In the genomic region with DNA sequence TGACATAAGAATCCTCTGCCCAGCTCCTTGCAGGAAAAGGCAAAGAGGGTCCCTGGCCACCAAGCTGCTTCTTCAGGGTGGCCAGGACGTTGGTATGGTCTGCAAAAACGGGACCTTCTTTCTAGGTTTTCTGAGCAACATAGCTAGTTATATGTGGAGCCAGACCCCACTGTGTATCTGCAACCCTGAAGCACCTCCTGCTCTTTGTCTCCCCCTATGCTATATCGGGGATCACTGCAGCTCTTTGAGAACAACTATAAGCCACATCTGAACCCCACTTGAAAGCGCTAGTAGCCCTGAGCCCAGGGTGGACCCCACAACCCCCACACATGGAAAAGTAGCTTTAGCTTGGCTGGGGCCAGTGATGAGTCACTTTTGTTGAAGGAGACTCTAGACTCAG, we compare ENCODE assay signal across 12 mouse cellular contexts.
DNase-seq lines count a peak whose midpoint lies in the region; ATAC-seq and TF ChIP-seq lines count a peak whose summit lies in the region.
"Had no signal": no experiment of that assay in that cellular context is flagged by ENCODE, and none has a peak within 500 bp of the region (broad histone marks: within the 10 kb centered on the region; RNA-seq: fewer than 3 reads in every experiment).

No protein-coding gene starts in this region.

- H3K4me1 ChIP-seq in cortical plate, adult 2 months (ENCODE audit: control insufficient read depth, insufficient read depth, low read length): no peaks in the 10 kb centered on the region

- no peak for ATAC-seq in CD4-positive, CD25-positive, alpha-beta regulatory T cell, adult 4 months

- peak; percentile 10 for DNase-seq in CD4-positive, CD25-positive, alpha-beta regulatory T cell, adult 2 months (ENCODE audit: low read depth, low spot score)
- no peak for DNase-seq in layer of hippocampus, adult 2 months (ENCODE audit: low spot score in 2 of 2)
- DNase-seq in layer of hippocampus, postnatal 14 days (ENCODE audit: low spot score in 2 of 2): no peak
- peak; percentile 22 for DNase-seq in 3T3-L1 (ENCODE audit: low read depth, low spot score)
- DNase-seq in spleen, postnatal 36 days (ENCODE audit: low spot score in 2 of 2): no peak
- DNase-seq in layer of hippocampus, adult 11-12 months (ENCODE audit: low spot score): no peak
- DNase-seq: adrenal gland, postnatal 14 days; gastrocnemius, postnatal 10 days had no signal

- H3K4me3 ChIP-seq in layer of hippocampus, adult 2 months: no peak overlapping the region
- H3K4me3 ChIP-seq in cortical plate, adult 2 months (ENCODE audit: insufficient read depth, low read length): no peak overlapping the region
- H3K4me3 ChIP-seq: heart, embryonic 15.5 days had no signal

- peak; percentile 61 for TF ChIP-seq CTCF in layer of hippocampus, adult 2 months (conservative IDR thresholded peaks at IDR 0.05)
- peak; percentile 26; the same call in 1 of the 2 replicates for TF ChIP-seq CTCF in cortical plate, adult 2 months (IDR thresholded peaks at IDR 0.05; ENCODE audit: extremely low read depth, insufficient read depth, low read length)

- no peak overlapping the region; the same call in 1 of the 2 replicates for H3K27ac ChIP-seq in layer of hippocampus, adult 2 months
- H3K27ac ChIP-seq in cortical plate, adult 2 months (ENCODE audit: insufficient read depth, low read length): no peak overlapping the region
- H3K27ac ChIP-seq: heart, embryonic 15.5 days; limb, embryonic 12.5 days had no signal

- no peak for TF ChIP-seq POLR2A in cortical plate, adult 2 months (IDR thresholded peaks at IDR 0.05; ENCODE audit: extremely low read depth, insufficient read depth, low read length)

Comparison
In these comparisons a context has a peak if more than half of its experiments do, and no peak if none do; other contexts are left out.
1. DNase-seq: peak in CD4-positive, CD25-positive, alpha-beta regulatory T cell, adult 2 months (single experiment) and 3T3-L1 (single experiment); none in layer of hippocampus, adult 2 months (0 of 2), layer of hippocampus, postnatal 14 days (0 of 2), spleen, postnatal 36 days (0 of 2) and layer of hippocampus, adult 11-12 months (single experiment).